Mouse (Mus musculus): Measurements from ENCODE around the gene Tsku. TPM values are rescaled to one million over a fixed set of nuclear protein-coding genes. Genes with fewer than 3 reads are reported as not detected.

Gene Tsku
- polyA plus RNA-seq, 1 experiment, result 3.1 TPM

DNA sequence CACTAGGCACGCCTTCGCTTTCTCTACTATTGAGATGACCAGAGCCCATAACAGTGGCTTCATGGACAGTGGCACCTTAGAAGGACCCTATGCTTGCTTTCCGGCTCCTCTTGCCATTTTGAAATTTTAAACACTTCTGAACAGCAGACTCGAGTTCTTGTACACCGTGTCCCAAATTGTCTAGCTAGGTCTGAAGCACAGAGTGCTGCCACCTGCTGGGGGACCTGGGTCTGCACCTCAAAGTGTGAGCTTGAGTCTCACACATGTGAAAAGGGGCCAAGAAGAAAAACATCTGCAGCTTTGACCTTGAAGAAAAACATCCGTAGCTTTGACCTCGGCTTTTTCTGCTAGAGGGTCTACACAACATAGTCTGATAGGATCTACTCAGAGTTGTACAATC is 13.1 kb downstream of the Tsku start:
- TF ChIP-seq POLR2A (IDR thresholded peaks at IDR 0.05; ENCODE audit: extremely low read depth, insufficient read depth, low read length), result no peak
- TF ChIP-seq CTCF (IDR thresholded peaks at IDR 0.05; ENCODE audit: extremely low read depth, insufficient read depth, low read length), result peak; percentile 73
- no peak overlapping the region for H3K4me3 ChIP-seq (ENCODE audit: insufficient read depth, low read length)

DNA sequence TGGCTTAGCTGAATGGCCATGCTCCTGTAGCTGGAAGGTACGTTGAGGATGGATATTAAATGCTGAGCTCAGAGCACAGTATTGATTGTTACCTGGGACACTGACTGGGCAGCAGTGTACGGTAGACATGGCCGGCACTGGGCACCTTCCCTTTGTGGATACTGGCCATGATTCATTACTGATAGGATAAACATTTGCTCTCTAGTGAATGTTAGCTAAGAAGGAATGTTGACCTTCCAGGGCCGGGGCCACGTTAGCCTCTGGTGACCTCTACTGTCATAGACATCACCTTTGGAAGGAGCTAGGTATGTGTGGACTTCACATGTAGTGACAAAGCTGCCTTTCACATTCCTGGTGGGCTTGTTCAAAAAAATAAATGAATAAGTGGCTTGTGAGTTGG is 13.7 kb downstream of the Tsku start:
- no peak overlapping the region for H3K4me3 ChIP-seq (ENCODE audit: insufficient read depth, low read length)
- H3K27ac ChIP-seq (ENCODE audit: insufficient read depth, low read length), result no peak overlapping the region
- TF ChIP-seq POLR2A (IDR thresholded peaks at IDR 0.05; ENCODE audit: extremely low read depth, insufficient read depth, low read length) (no peak), CTCF (IDR thresholded peaks at IDR 0.05; ENCODE audit: extremely low read depth, insufficient read depth, low read length) (no peak)
- no peaks in the 10 kb centered on the region for H3K4me1 ChIP-seq (ENCODE audit: control insufficient read depth, insufficient read depth, low read length)

More for the DNA sequence above, 13.1 kb downstream of the Tsku start:
- Histone ChIP-seq H3K4me1 (ENCODE audit: control insufficient read depth, insufficient read depth, low read length) (no peaks in the 10 kb centered on the region), H3K27ac (ENCODE audit: insufficient read depth, low read length) (no peak overlapping the region)

DNA sequence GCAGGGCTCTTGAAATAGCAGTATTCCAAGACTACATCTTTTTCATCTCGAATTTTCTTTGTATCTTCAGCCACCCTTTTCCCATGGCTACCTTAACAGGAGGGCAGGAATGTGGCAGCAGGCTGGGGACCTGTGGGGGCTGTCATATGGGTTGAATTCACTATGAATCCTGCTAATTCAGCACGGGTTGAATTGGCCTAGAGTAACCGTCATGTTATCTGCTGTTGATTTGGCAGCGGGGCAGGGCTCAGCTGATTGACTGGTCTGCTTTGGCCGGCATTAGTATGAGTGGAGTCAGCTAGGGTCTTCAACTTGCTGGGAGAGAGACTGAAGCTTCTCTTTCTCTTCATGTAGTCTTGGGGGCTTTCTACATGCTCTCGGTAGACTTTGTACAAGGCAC is 16.1 kb downstream of the Tsku start:
- H3K4me3 ChIP-seq (ENCODE audit: insufficient read depth, low read length), result no peak overlapping the region
- H3K27ac ChIP-seq (ENCODE audit: insufficient read depth, low read length), result no peak overlapping the region
- TF ChIP-seq POLR2A (IDR thresholded peaks at IDR 0.05; ENCODE audit: extremely low read depth, insufficient read depth, low read length) (no peak), CTCF (IDR thresholded peaks at IDR 0.05; ENCODE audit: extremely low read depth, insufficient read depth, low read length) (no peak)
- H3K4me1 ChIP-seq (ENCODE audit: control insufficient read depth, insufficient read depth, low read length), result no peaks in the 10 kb centered on the region

DNA sequence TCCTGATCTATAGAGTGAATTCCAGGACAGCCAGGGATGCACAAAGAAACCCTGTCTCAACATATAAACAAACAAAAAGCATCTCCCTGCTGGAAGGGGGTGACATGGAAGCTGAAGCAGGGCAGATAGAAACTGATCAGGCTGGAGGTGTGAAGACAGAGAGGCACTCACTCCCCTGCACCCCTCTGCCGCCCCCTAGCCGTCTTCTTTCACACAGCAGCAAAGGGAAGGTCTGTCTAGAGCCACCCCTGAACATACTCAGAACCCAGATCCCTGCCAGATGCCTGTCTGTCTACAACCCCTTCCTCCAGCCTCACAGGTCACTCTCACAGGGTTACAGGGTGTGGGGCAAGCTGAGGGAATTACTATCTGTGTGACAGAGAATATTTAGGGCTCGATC is 16.8 kb downstream of the Tsku start:
- Histone ChIP-seq H3K27ac (ENCODE audit: insufficient read depth, low read length) (no peak overlapping the region), H3K4me1 (ENCODE audit: control insufficient read depth, insufficient read depth, low read length) (no peaks in the 10 kb centered on the region), H3K4me3 (ENCODE audit: insufficient read depth, low read length) (no peak overlapping the region)
- TF ChIP-seq CTCF (IDR thresholded peaks at IDR 0.05; ENCODE audit: extremely low read depth, insufficient read depth, low read length) (peak; percentile 49), POLR2A (IDR thresholded peaks at IDR 0.05; ENCODE audit: extremely low read depth, insufficient read depth, low read length) (no peak)

DNA sequence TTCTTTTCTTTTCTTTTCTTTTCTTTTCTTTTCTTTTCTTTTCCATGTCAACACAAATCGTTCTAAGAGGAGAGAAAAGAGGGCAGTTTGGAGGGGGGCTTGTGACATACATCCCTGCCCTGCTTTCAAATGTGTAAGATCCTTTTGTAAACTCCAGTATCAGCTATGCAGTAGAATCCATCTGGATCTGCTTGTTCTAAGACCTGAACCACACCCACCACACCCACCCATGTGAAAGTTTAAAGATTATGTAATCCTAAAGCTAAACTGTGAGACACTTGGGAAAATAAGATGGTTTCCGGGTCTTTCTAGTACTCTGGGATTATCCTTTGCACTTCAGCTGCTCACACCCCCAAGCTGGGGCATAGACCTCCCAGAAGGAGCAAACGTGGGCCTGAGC is 18.9 kb downstream of the Tsku start:
- Histone ChIP-seq H3K4me3 (ENCODE audit: insufficient read depth, low read length) (no peak overlapping the region), H3K27ac (ENCODE audit: insufficient read depth, low read length) (no peak overlapping the region), H3K4me1 (ENCODE audit: control insufficient read depth, insufficient read depth, low read length) (no peaks in the 10 kb centered on the region)
- TF ChIP-seq CTCF (IDR thresholded peaks at IDR 0.05; ENCODE audit: extremely low read depth, insufficient read depth, low read length), result no peak

DNA sequence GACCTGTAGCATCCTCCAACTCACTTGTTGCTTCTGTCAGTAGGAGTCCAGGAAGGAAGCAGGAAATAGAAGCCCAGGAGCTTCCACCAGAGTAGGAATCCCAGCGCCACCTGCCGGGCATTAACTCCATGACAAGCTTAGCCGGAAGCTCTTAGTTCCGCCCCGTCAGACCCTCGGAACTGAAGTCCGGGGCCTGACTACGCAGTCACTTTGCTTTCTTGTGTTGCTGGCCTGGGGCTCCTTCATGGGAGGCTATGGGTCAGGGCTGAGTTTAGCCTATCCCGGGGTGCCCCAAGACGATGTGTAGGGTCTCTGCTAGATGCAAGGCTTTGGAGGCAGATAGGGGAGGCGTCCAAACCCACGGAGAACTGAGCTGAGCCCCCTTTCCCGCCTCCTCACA is 19.7 kb downstream of the Tsku start:
- H3K4me1 ChIP-seq (ENCODE audit: control insufficient read depth, insufficient read depth, low read length), result no peaks in the 10 kb centered on the region
- no peak for TF ChIP-seq POLR2A (IDR thresholded peaks at IDR 0.05; ENCODE audit: extremely low read depth, insufficient read depth, low read length)
- TF ChIP-seq CTCF (IDR thresholded peaks at IDR 0.05; ENCODE audit: extremely low read depth, insufficient read depth, low read length), result peak; percentile 72
- H3K27ac ChIP-seq (ENCODE audit: insufficient read depth, low read length), result no peak overlapping the region
- H3K4me3 ChIP-seq (ENCODE audit: insufficient read depth, low read length), result peak overlapping the region; percentile 2; the same call in 1 of the 2 replicates

- Histone ChIP-seq H3K27ac (ENCODE audit: insufficient read depth, low read length) (no peak overlapping the region), H3K4me1 (ENCODE audit: control insufficient read depth, insufficient read depth, low read length) (no peaks in the 10 kb centered on the region), H3K4me3 (ENCODE audit: insufficient read depth, low read length) (no peak overlapping the region)
- TF ChIP-seq POLR2A (IDR thresholded peaks at IDR 0.05; ENCODE audit: extremely low read depth, insufficient read depth, low read length) (no peak), CTCF (IDR thresholded peaks at IDR 0.05; ENCODE audit: extremely low read depth, insufficient read depth, low read length) (no peak)
Observed at GRCm38 (mm10) chr7:98340343-98340742, 20.8 kb downstream of the Tsku start.

GRCm38 (mm10) chr7:98333987-98334386 is 27.1 kb downstream of the Tsku start:
- no peaks in the 10 kb centered on the region for H3K4me1 ChIP-seq (ENCODE audit: control insufficient read depth, insufficient read depth, low read length)
- TF ChIP-seq POLR2A (IDR thresholded peaks at IDR 0.05; ENCODE audit: extremely low read depth, insufficient read depth, low read length) (no peak), CTCF (IDR thresholded peaks at IDR 0.05; ENCODE audit: extremely low read depth, insufficient read depth, low read length) (no peak)
- H3K27ac ChIP-seq (ENCODE audit: insufficient read depth, low read length), result no peak overlapping the region
- H3K4me3 ChIP-seq (ENCODE audit: insufficient read depth, low read length), result no peak overlapping the region

DNA sequence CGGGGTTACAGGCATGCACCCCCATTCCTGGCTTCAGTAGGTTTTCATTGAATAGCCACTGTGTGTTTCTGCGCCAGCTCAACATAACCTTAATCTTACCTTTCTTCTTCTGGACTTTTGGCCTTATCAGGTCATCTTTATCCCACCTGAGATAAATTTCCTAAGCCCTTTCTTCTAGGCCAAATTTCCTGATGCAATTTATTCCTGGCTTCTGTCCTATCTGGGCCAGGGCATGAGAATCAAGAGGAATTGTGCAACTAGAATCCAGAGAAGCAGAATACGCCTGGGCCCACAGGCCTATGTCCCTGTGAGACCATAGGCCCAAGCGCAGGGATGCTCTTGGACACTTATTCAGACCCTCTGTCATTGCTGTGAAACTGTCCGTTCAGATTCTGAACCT is 27.6 kb downstream of the Tsku start:
- TF ChIP-seq CTCF (IDR thresholded peaks at IDR 0.05; ENCODE audit: extremely low read depth, insufficient read depth, low read length) (no peak), POLR2A (IDR thresholded peaks at IDR 0.05; ENCODE audit: extremely low read depth, insufficient read depth, low read length) (no peak)
- H3K4me1 ChIP-seq (ENCODE audit: control insufficient read depth, insufficient read depth, low read length), result no peaks in the 10 kb centered on the region
- no peak overlapping the region for H3K27ac ChIP-seq (ENCODE audit: insufficient read depth, low read length)
- no peak overlapping the region for H3K4me3 ChIP-seq (ENCODE audit: insufficient read depth, low read length)

DNA sequence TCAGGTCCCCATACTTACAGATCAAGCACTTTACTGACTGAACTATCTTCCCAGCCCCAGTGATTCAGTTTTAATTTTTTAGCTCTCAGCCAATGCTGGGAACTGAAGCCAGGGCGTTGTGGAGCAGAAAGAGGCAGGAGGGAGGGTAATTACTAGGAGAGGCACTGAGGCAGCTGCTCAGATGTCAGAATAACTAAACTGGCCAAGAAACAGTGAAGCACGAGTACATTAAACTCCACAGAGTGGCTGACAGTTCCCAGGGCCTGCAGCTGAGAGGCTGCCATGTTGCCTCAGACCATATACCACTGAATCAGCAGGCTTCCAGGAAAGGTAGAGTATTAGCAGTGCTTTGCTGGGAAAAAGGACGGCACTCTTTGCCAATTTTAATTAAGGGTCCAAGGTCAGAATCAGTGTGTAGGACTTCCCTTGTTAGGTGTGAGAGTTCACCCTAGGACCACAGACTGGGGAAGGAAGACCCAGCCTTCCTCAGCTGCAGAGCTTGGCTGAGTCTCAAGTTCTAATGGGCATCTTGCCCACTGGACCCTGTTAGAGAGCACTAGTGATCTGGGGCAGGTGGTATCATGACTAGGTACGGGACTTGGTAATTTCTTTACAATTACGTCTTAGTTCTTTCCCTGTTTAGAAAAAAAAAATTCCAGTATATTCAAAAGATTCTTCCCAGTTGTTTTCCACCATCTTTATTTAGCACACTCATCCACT is 28.3 kb downstream of the Tsku start:
- no peak overlapping the region for H3K4me3 ChIP-seq (ENCODE audit: insufficient read depth, low read length)
- TF ChIP-seq POLR2A (IDR thresholded peaks at IDR 0.05; ENCODE audit: extremely low read depth, insufficient read depth, low read length) (no peak), CTCF (IDR thresholded peaks at IDR 0.05; ENCODE audit: extremely low read depth, insufficient read depth, low read length) (no peak)
- no peaks in the 10 kb centered on the region for H3K4me1 ChIP-seq (ENCODE audit: control insufficient read depth, insufficient read depth, low read length)
- no peak overlapping the region for H3K27ac ChIP-seq (ENCODE audit: insufficient read depth, low read length)

Measured in cortical plate, adult 2 months (tissue).